Mouse (Mus musculus) Patski (cell line): ENCODE results near the gene Ngly1. TPM values are rescaled to one million over a fixed set of nuclear protein-coding genes. Genes with fewer than 3 reads are reported as not detected.

Experiments used
- ATAC-seq: fragments of 100-300 bp; one replicate; pipeline ENCODE4 v1.8.0; 2021
- CTCF ChIA-PET: fragments of 350-600 bp; sonication (Branson Sonifier 250); formaldehyde crosslinking; loops from one replicate; lab custom pipeline; 2022; ENCODE audit warnings: inconsistent platforms; lab: Charles Lee
- POLR2A ChIA-PET: fragments of 350-600 bp; sonication (Branson Sonifier 250); formaldehyde crosslinking; loops from one replicate; lab custom pipeline; 2022; ENCODE audit warnings: antibody characterized with exemption, inconsistent platforms; lab: Charles Lee
- DNase-seq: peaks from one replicate; pipeline ENCODE4 v3.0.0-alpha.2; 2011; ENCODE audit warnings: low read depth, low spot score
- H3K27me3 ChIP-seq: fragments of 371-371 bp; one replicate; pipeline ENCODE4 v1.5.1; 2021
- CTCF ChIP-seq: fragments of 100-300 bp; IDR thresholded peaks from one replicate; pipeline ENCODE4 v1.5.1; 2021
- in situ Hi-C: fragments of 300-500 bp; cut with MboI; formaldehyde crosslinking; loops from 3 replicates; pipeline ENCODE4 v1.11.1; 2018; ENCODE audit warnings: low pct_unique_long_range_greater_than_20kb, mixed read lengths
- polyA plus RNA-seq: library from polyadenylated mRNA; unstranded; gene quantifications from one replicate; pipeline ENCODE4 v1.2.3, GENCODE M21; 2021

Ngly1 gene
- 29.6 TPM for polyA plus RNA-seq

- POLR2A ChIA-PET, result no interaction called here
These were observed at the start of gene Ngly1, which contains the start of gene Oxsm for GRCm38 (mm10) chr14:16249171-16249874. Gene Ngly1, plus strand, starts transcription at chr14:16249280. Gene Oxsm, minus strand, starts transcription at chr14:16249808.

GRCm38 (mm10) chr14:16200220-16200912 is 48.7 kb upstream of the Ngly1 start:
- CTCF ChIA-PET, result no interaction called here
- DNase-seq, result no peak

More at GRCm38 (mm10) chr14:16249171-16249874, at the start of gene Ngly1, which contains the start of gene Oxsm:
- no peak for TF ChIP-seq CTCF
- DNase-seq, result no peak
- CTCF ChIA-PET, result interaction anchor here (1.4 kb wide), 1 partner anchor 25 kb away, joined by 4 read pairs; no protein-coding TSS in a partner anchor
- in situ Hi-C loops, result loop anchor here (10.0 kb wide), 1 partner anchor 265 kb away; no protein-coding TSS in a partner anchor
- no peaks in the 10 kb centered on the region for H3K27me3 ChIP-seq
- peak; percentile 95 for ATAC-seq

GRCm38 (mm10) chr14:16200969-16201638 is 48.0 kb upstream of the Ngly1 start:
- in situ Hi-C loops, result loop anchor here (25.0 kb wide), 1 partner anchor 1339 kb away; no protein-coding TSS in a partner anchor
- no peak for DNase-seq
- CTCF ChIA-PET, result no interaction called here
- POLR2A ChIA-PET, result no interaction called here
- no peak for TF ChIP-seq CTCF
- no peaks in the 10 kb centered on the region for H3K27me3 ChIP-seq
- peak; percentile 54 for ATAC-seq

More at GRCm38 (mm10) chr14:16200220-16200912, 48.7 kb upstream of the Ngly1 start:
- H3K27me3 ChIP-seq, result no peaks in the 10 kb centered on the region
- in situ Hi-C loops, result loop anchor here (25.0 kb wide), 1 partner anchor 1338 kb away; no protein-coding TSS in a partner anchor
- POLR2A ChIA-PET, result no interaction called here
- no peak for TF ChIP-seq CTCF
- peak; percentile 12 for ATAC-seq

GRCm38 (mm10) chr14:16201673-16202072 is 47.4 kb upstream of the Ngly1 start:
- POLR2A ChIA-PET, result no interaction called here
- H3K27me3 ChIP-seq, result no peaks in the 10 kb centered on the region
- ATAC-seq (no peak), DNase-seq (no peak)
- in situ Hi-C loops, result loop anchor here (25.0 kb wide), 1 partner anchor 1339 kb away; no protein-coding TSS in a partner anchor
- CTCF ChIA-PET, result no interaction called here
- no peak for TF ChIP-seq CTCF

- DNase-seq (no peak), ATAC-seq (no peak)
- CTCF ChIA-PET, result no interaction called here
- in situ Hi-C loops, result loop anchor here (25.0 kb wide), 1 partner anchor 1345 kb away; no protein-coding TSS in a partner anchor
- H3K27me3 ChIP-seq, result peaks cover 3% of the 10 kb centered on the region
- POLR2A ChIA-PET, result no interaction called here
- TF ChIP-seq CTCF, result no peak
These were observed 41.4 kb upstream of the Ngly1 start for GRCm38 (mm10) chr14:16207722-16208121.

GRCm38 (mm10) chr14:16219015-16219414 is 30.1 kb upstream of the Ngly1 start:
- ChIA-PET CTCF (interaction anchor here (1.4 kb wide), 1 partner anchor 13 kb away, joined by 4 read pairs; no protein-coding TSS in a partner anchor), POLR2A (no interaction called here)
- DNase-seq, result no peak
- in situ Hi-C loops, result loop anchor here (25.0 kb wide), 1 partner anchor 1357 kb away; no protein-coding TSS in a partner anchor
- peak; percentile 47 for ATAC-seq
- H3K27me3 ChIP-seq, result no peaks in the 10 kb centered on the region
- peak; percentile 62 for TF ChIP-seq CTCF

- peaks cover 4% of the 10 kb centered on the region for H3K27me3 ChIP-seq
- ChIA-PET POLR2A (no interaction called here), CTCF (no interaction called here)
- TF ChIP-seq CTCF, result no peak
- in situ Hi-C loops, result no loop called here
- ATAC-seq (no peak), DNase-seq (no peak)
These were observed 19.7 kb upstream of the Ngly1 start for GRCm38 (mm10) chr14:16229395-16229794.

GRCm38 (mm10) chr14:16230581-16230980 is 18.5 kb upstream of the Ngly1 start:
- CTCF ChIA-PET, result no interaction called here
- no peak for DNase-seq
- in situ Hi-C loops, result no loop called here
- H3K27me3 ChIP-seq, result peaks cover 4% of the 10 kb centered on the region
- ATAC-seq, result no peak
- POLR2A ChIA-PET, result no interaction called here
- no peak for TF ChIP-seq CTCF

GRCm38 (mm10) chr14:16233515-16233914 is 15.6 kb upstream of the Ngly1 start:
- no peak for DNase-seq
- ChIA-PET CTCF (interaction anchor here (1.7 kb wide), 1 partner anchor 9 kb away, joined by 3 read pairs; no protein-coding TSS in a partner anchor), POLR2A (interaction anchor here (1.7 kb wide), 1 partner anchor 10 kb away, joined by 6 read pairs; no protein-coding TSS in a partner anchor)
- in situ Hi-C loops, result no loop called here
- TF ChIP-seq CTCF, result no peak
- ATAC-seq, result no peak
- peaks cover 4% of the 10 kb centered on the region for H3K27me3 ChIP-seq

GRCm38 (mm10) chr14:16236466-16236865 is 12.6 kb upstream of the Ngly1 start:
- no peak for TF ChIP-seq CTCF
- in situ Hi-C loops, result no loop called here
- ATAC-seq (no peak), DNase-seq (no peak)
- H3K27me3 ChIP-seq, result no peaks in the 10 kb centered on the region
- POLR2A ChIA-PET, result no interaction called here
- CTCF ChIA-PET, result no interaction called here
